Mouse (Mus musculus): ENCODE measurements around the gene Rpap3.

Gene Rpap3

GRCm38 (mm10) chr15:97730365-97730764, 24.7 kb upstream of the Rpap3 start:
- no peak for DNase-seq (ENCODE audit: low spot score)

- DNase-seq (ENCODE audit: low spot score): no peak
These were observed 23.2 kb upstream of the Rpap3 start for GRCm38 (mm10) chr15:97728804-97729203.

- no peak for DNase-seq (ENCODE audit: low spot score)
These were observed 22.8 kb upstream of the Rpap3 start for GRCm38 (mm10) chr15:97728394-97728793.

- DNase-seq (ENCODE audit: low spot score): no peak
These were observed 21.9 kb upstream of the Rpap3 start for GRCm38 (mm10) chr15:97727520-97727919.

GRCm38 (mm10) chr15:97727048-97727447, 21.4 kb upstream of the Rpap3 start:
- DNase-seq (ENCODE audit: low spot score): no peak

- DNase-seq (ENCODE audit: low spot score): no peak
These were observed 20.7 kb upstream of the Rpap3 start for GRCm38 (mm10) chr15:97726310-97726709.

- no peak for DNase-seq (ENCODE audit: low spot score)
These were observed 19.7 kb upstream of the Rpap3 start for GRCm38 (mm10) chr15:97725198-97725785.

GRCm38 (mm10) chr15:97724346-97725197, 18.9 kb upstream of the Rpap3 start:
- no peak for DNase-seq (ENCODE audit: low spot score)

GRCm38 (mm10) chr15:97723536-97724345, 18.1 kb upstream of the Rpap3 start:
- DNase-seq (ENCODE audit: low spot score): no peak

- no peak for DNase-seq (ENCODE audit: low spot score)
These were observed 15.5 kb upstream of the Rpap3 start for GRCm38 (mm10) chr15:97721008-97721701.

- DNase-seq (ENCODE audit: low spot score): no peak
These were observed 14.5 kb upstream of the Rpap3 start for GRCm38 (mm10) chr15:97720026-97720675.

- no peak for DNase-seq (ENCODE audit: low spot score)
These were observed 13.9 kb upstream of the Rpap3 start for GRCm38 (mm10) chr15:97719494-97719893.

GRCm38 (mm10) chr15:97718535-97719155, 13.0 kb upstream of the Rpap3 start:
- DNase-seq (ENCODE audit: low spot score): no peak

GRCm38 (mm10) chr15:97717861-97718534, 12.4 kb upstream of the Rpap3 start:
- DNase-seq (ENCODE audit: low spot score): no peak

- no peak for DNase-seq (ENCODE audit: low spot score)
These were observed 11.2 kb upstream of the Rpap3 start for GRCm38 (mm10) chr15:97716782-97717181.

GRCm38 (mm10) chr15:97715734-97716133, 10.1 kb upstream of the Rpap3 start:
- no peak for DNase-seq (ENCODE audit: low spot score)

- no peak for DNase-seq (ENCODE audit: low spot score)
These were observed 9.5 kb upstream of the Rpap3 start for GRCm38 (mm10) chr15:97715083-97715482.

GRCm38 (mm10) chr15:97712546-97712945, 6.9 kb upstream of the Rpap3 start:
- DNase-seq (ENCODE audit: low spot score): no peak

- no peak for DNase-seq (ENCODE audit: low spot score)
These were observed 5.3 kb upstream of the Rpap3 start for GRCm38 (mm10) chr15:97710906-97711305.

GRCm38 (mm10) chr15:97696616-97697015, 9.0 kb downstream of the Rpap3 start:
- no peak for DNase-seq (ENCODE audit: low spot score)

GRCm38 (mm10) chr15:97693411-97693810, 12.2 kb downstream of the Rpap3 start:
- DNase-seq (ENCODE audit: low spot score): no peak

Measured in layer of hippocampus, adult 9-10 months (tissue).